Mouse (Mus musculus): ENCODE results near the gene Mrpl51. TPM values are rescaled to one million over a fixed set of nuclear protein-coding genes. Genes with fewer than 3 reads are reported as not detected.

Gene Mrpl51
- polyA plus RNA-seq, 1 experiment, result 132 TPM

GRCm38 (mm10) chr6:125241566-125241965, 50.0 kb downstream of the Mrpl51 start:
- H3K4me3 ChIP-seq, result no peak overlapping the region
- H3K79me2 ChIP-seq (ENCODE audit: control insufficient read depth, insufficient read depth), result no peaks in the 10 kb centered on the region
- no peak overlapping the region for H3K4me2 ChIP-seq (ENCODE audit: low read depth)
- no peaks in the 10 kb centered on the region for H3K36me3 ChIP-seq (ENCODE audit: control insufficient read depth, insufficient read depth)
- H3K27me3 ChIP-seq (ENCODE audit: control insufficient read depth, insufficient read depth, insufficient read length), result no peaks in the 10 kb centered on the region
- no peak for TF ChIP-seq CEBPB (IDR thresholded peaks at IDR 0.05; ENCODE audit: insufficient read depth, poor library complexity, severe bottlenecking)
- TF ChIP-seq MYOG (IDR thresholded peaks at IDR 0.05; ENCODE audit: control insufficient read depth in 1 of 3, insufficient read depth in 1 of 3, insufficient read length in 2 of 3, low read depth in 2 of 3), result no peak
- TF ChIP-seq POLR2A (IDR thresholded peaks at IDR 0.05; ENCODE audit: insufficient read length, low read depth), result no peak
- no peak for TF ChIP-seq REST (IDR thresholded peaks at IDR 0.05; ENCODE audit: insufficient read depth, insufficient read length)
- no peak for TF ChIP-seq USF1 (IDR thresholded peaks at IDR 0.05; ENCODE audit: low read depth)
- TF ChIP-seq SRF (IDR thresholded peaks at IDR 0.05; ENCODE audit: control insufficient read depth, insufficient read length, low read depth), result no peak
- TF ChIP-seq MAX (IDR thresholded peaks at IDR 0.05; ENCODE audit: low read depth), result no peak
- no peak for TF ChIP-seq E2F4 (IDR thresholded peaks at IDR 0.05; ENCODE audit: insufficient read depth)
- no peak overlapping the region for H3ac ChIP-seq (ENCODE audit: control insufficient read depth, insufficient read length)

- Histone ChIP-seq H3K4me3 (no peak overlapping the region), H3K27me3 (ENCODE audit: control insufficient read depth, insufficient read depth, insufficient read length) (no peaks in the 10 kb centered on the region), H3K4me2 (ENCODE audit: low read depth) (no peak overlapping the region), H3K79me2 (ENCODE audit: control insufficient read depth, insufficient read depth) (no peaks in the 10 kb centered on the region), H3K36me3 (ENCODE audit: control insufficient read depth, insufficient read depth) (no peaks in the 10 kb centered on the region), H3ac (ENCODE audit: control insufficient read depth, insufficient read length) (no peak overlapping the region)
- TF ChIP-seq E2F4 (IDR thresholded peaks at IDR 0.05; ENCODE audit: insufficient read depth), result no peak
- TF ChIP-seq POLR2AphosphoS2 (IDR thresholded peaks at IDR 0.05; ENCODE audit: insufficient read length, low read depth), result peak; percentile 2
Measured at GRCm38 (mm10) chr6:125244551-125244950, 53.0 kb downstream of the Mrpl51 start.

Other genes with a start within 250 kb of the Mrpl51 start
- 142 TPM for gene Cops7a, start 226.3 kb upstream of the Mrpl51 start, polyA plus RNA-seq (2012; fragmentation: generic; extraction: Trizol)
- gene Pianp, start 195.1 kb upstream of the Mrpl51 start, polyA plus RNA-seq (2012; fragmentation: generic; extraction: Trizol), result 1.1 TPM
- 20.8 TPM for gene Zfp384, start 182.7 kb upstream of the Mrpl51 start, polyA plus RNA-seq (2012; fragmentation: generic; extraction: Trizol)
- 31.2 TPM for gene Ing4, start 152.0 kb upstream of the Mrpl51 start, polyA plus RNA-seq (2012; fragmentation: generic; extraction: Trizol)
- 1.4 TPM for gene Acrbp, start 142.1 kb upstream of the Mrpl51 start, polyA plus RNA-seq (2012; fragmentation: generic; extraction: Trizol)
- not detected for gene Lpar5, start 123.9 kb upstream of the Mrpl51 start, polyA plus RNA-seq (2012; fragmentation: generic; extraction: Trizol)
- 133 TPM for gene Chd4, start 95.8 kb upstream of the Mrpl51 start, polyA plus RNA-seq (2012; fragmentation: generic; extraction: Trizol)
- 55.4 TPM for gene Nop2, start 59.9 kb upstream of the Mrpl51 start, polyA plus RNA-seq (2012; fragmentation: generic; extraction: Trizol)
- gene Iffo1, start 46.6 kb upstream of the Mrpl51 start, polyA plus RNA-seq (2012; fragmentation: generic; extraction: Trizol), result 244 TPM
- gene Gapdh, start 25.3 kb upstream of the Mrpl51 start, polyA plus RNA-seq (2012; fragmentation: generic; extraction: Trizol), result 9,871 TPM
- gene Ncapd2, start 100 bp upstream of the Mrpl51 start, polyA plus RNA-seq (2012; fragmentation: generic; extraction: Trizol), result 34.7 TPM
- gene Vamp1, start 23.8 kb downstream of the Mrpl51 start, polyA plus RNA-seq (2012; fragmentation: generic; extraction: Trizol), result 6.5 TPM
- gene Tapbpl, start 40.1 kb downstream of the Mrpl51 start, polyA plus RNA-seq (2012; fragmentation: generic; extraction: Trizol), result 6.5 TPM
- 1.5 TPM for gene Cd27, start 45.2 kb downstream of the Mrpl51 start, polyA plus RNA-seq (2012; fragmentation: generic; extraction: Trizol)
- gene Tuba3a, start 94.2 kb downstream of the Mrpl51 start, polyA plus RNA-seq (2012; fragmentation: generic; extraction: Trizol), result not detected
- gene Ltbr, start 122.1 kb downstream of the Mrpl51 start, polyA plus RNA-seq (2012; fragmentation: generic; extraction: Trizol), result 79.0 TPM
- 0.20 TPM for gene Scnn1a, start 128.9 kb downstream of the Mrpl51 start, polyA plus RNA-seq (2012; fragmentation: generic; extraction: Trizol)
- 84.5 TPM for gene Tnfrsf1a, start 157.6 kb downstream of the Mrpl51 start, polyA plus RNA-seq (2012; fragmentation: generic; extraction: Trizol)
- 0.14 TPM for gene Plekhg6, start 189.0 kb downstream of the Mrpl51 start, polyA plus RNA-seq (2012; fragmentation: generic; extraction: Trizol)

Measured in myocyte (in vitro differentiated cells).